Mouse (Mus musculus) intestine, embryonic 15.5 days (tissue): ENCODE measurements around the gene Bnc1. TPM values are rescaled to one million over a fixed set of nuclear protein-coding genes. Genes with fewer than 3 reads are reported as not detected.

Experiments
- ATAC-seq: fragments of 200-750 bp; cut with Nextera tagmentation; 2 replicates; pipeline ENCODE4 v1.8.0; 2017; ENCODE audit warnings: moderate TSS enrichment, moderate library complexity
- H3K27ac ChIP-seq: fragments of 300-500 bp; sonication (generic); 2 replicates; pipeline ENCODE4 v1.5.1; 2015; ENCODE audit warnings: mild to moderate bottlenecking, inconsistent platforms
- H3K27me3 ChIP-seq: fragments of 300-500 bp; sonication (generic); replicated peaks from 2 replicates; pipeline ENCODE4 v1.6.1; 2015; ENCODE audit warnings: inconsistent platforms
- H3K36me3 ChIP-seq: fragments of 300-500 bp; sonication (generic); 2 replicates; pipeline ENCODE4 v1.6.1; 2015; ENCODE audit warnings: inconsistent platforms
- H3K4me1 ChIP-seq: fragments of 300-500 bp; sonication (generic); replicated peaks from 2 replicates; pipeline ENCODE4 v1.6.1; 2015; ENCODE audit warnings: inconsistent platforms
- H3K4me2 ChIP-seq: fragments of 300-500 bp; sonication (generic); replicated peaks from 2 replicates; pipeline ENCODE4 v1.6.1; 2015; ENCODE audit warnings: mild to moderate bottlenecking, inconsistent platforms
- H3K4me3 ChIP-seq: fragments of 300-500 bp; sonication (generic); replicated peaks from 2 replicates; pipeline ENCODE4 v1.5.1; 2015; ENCODE audit warnings: inconsistent platforms
- H3K9ac ChIP-seq: fragments of 300-500 bp; sonication (generic); 2 replicates; pipeline ENCODE4 v1.6.1; 2015; ENCODE audit warnings: inconsistent platforms
- H3K9me3 ChIP-seq: fragments of 300-500 bp; sonication (generic); 2 replicates; pipeline ENCODE4 v1.6.1; 2016; ENCODE audit warnings: inconsistent platforms
- WGBS: fragments of 180-500 bp; shearing (Covaris S2); methylation state at CpG from one replicate; pipeline ENCODE4 v1.1.7; 2015; 5-methylcytosine and 5-hydroxymethylcytosine counted together
- polyA plus RNA-seq: library from polyadenylated mRNA; unstranded; fragments of >200 nt; fragmentation: Nextera tagmentation; extraction: Ambion mirVana; gene quantifications from 2 replicates; pipeline ENCODE4 v1.2.1, GENCODE M21; 2015

The Bnc1 gene
- 2.8 and 3.7 TPM in 2 replicates for polyA plus RNA-seq

DNA sequence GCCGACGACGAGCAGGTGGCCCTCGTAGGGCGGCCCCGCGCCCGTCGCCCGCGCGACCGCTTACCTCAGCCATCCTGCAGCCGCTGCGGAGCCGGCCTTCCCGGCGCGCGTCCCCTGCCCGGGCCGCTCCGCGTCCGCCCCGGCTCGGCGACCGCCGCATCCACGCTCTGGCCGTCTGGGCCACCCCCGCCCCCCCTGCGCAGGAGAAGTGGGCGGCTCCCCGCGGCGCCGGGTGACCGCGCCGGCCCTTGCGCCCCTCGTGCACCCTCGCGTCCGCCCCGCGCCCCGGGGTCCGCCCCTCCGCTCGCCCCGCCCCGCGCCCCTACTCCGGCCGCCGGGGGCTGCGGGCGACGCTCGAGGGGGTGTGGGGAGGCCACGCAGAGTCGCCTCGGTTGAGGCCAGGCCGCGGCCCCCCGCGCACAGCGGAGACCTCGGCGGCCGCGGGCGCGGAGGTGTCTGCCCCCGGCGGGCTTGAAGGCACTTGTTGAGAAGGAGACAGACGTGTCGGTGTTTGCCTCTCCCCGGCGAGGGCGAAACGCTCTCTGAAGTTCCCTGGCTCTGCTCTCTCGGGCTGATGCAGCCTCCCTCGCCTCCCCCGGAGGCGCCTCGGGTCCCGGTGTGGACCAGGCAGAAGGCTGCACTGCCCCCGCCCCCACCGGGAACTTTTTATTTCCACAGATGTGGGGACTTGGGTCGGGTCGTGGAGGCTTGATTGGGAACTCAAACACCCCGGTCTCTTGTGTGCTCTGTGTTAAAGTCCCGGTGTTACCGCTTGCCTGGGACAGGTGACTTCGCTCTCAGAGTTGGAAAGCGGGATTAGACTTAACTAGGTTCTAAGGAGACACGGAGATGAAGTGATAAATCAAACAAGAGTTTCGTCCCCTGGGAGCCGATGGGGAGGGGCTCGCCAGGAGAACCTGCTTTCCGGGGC lies at the start of gene Bnc1:
Gene Bnc1 (minus strand): TSS at position 162 of the 931 bp plus-strand sequence.
- Histone ChIP-seq H3K4me1 (peaks cover 12% of the 10 kb centered on the region), H3K36me3 (no peaks in the 10 kb centered on the region), H3K4me2 (peak within 1 kb of the TSS; percentile 97), H3K27ac (no peak within 1 kb of the TSS), H3K9me3 (no peaks in the 10 kb centered on the region), H3K4me3 (peak within 1 kb of the TSS; percentile 53), H3K9ac (peak within 1 kb of the TSS; percentile 41), H3K27me3 (peaks cover 57% of the 10 kb centered on the region)
- under 1% methylated on average over 95 of the region's 105 CpGs for WGBS
- peak; percentile 73 for ATAC-seq

DNA sequence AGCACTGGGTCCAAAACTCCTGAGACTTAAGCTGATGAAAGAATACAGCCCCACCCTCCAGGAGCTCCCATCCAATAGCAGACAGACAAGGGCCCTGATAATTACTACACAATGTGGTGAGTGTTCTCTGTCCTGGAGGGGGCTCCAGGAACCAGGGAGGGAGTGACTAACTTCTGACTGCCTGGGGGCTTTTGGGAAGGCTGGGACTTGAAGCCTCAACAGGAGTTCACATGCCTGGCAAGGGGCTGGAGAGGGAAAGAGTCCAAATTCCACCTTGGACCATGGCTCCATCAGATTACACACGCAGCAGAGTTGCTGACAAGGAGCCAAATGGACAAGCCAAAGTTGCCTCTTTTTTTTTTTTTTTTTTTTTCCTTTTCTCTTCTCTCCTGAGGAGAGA lies 41.3 kb upstream of the Bnc1 start:
- H3K9ac ChIP-seq, result no peak overlapping the region
- H3K4me2 ChIP-seq, result no peak overlapping the region
- H3K9me3 ChIP-seq, result no peaks in the 10 kb centered on the region
- H3K4me1 ChIP-seq, result no peaks in the 10 kb centered on the region
- ATAC-seq, result no peak
- WGBS, result 58% methylated on average over 1 of the region's 1 CpGs
- no peak overlapping the region for H3K4me3 ChIP-seq
- H3K27ac ChIP-seq, result no peak overlapping the region
- H3K36me3 ChIP-seq, result no peaks in the 10 kb centered on the region
- H3K27me3 ChIP-seq, result no peaks in the 10 kb centered on the region

DNA sequence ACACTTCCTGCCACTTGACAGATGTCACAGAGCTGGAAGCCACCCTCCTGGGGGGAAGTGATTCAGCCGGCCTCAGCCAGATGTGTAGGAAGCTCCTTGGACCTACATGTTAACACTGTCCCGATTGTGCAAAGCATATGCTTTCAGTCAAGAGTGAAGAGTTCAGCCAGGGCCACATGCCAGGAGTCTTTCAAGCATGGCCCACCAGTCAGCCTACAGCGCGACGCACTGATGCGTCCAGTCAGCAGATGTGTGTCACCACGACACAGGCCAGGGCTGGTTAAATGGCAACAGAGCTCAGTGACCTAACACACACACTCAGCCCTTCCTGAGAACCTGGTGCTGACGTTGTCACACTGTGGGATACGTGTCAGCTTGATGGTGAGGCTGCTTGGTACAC lies 37.6 kb upstream of the Bnc1 start:
- 41% methylated on average over 9 of the region's 9 CpGs for WGBS
- no peaks in the 10 kb centered on the region for H3K9me3 ChIP-seq
- no peak overlapping the region for H3K4me2 ChIP-seq
- H3K4me1 ChIP-seq, result no peaks in the 10 kb centered on the region
- no peak for ATAC-seq
- H3K36me3 ChIP-seq, result no peaks in the 10 kb centered on the region
- no peak overlapping the region for H3K27ac ChIP-seq
- H3K27me3 ChIP-seq, result no peaks in the 10 kb centered on the region
- H3K4me3 ChIP-seq, result no peak overlapping the region
- no peak overlapping the region for H3K9ac ChIP-seq

DNA sequence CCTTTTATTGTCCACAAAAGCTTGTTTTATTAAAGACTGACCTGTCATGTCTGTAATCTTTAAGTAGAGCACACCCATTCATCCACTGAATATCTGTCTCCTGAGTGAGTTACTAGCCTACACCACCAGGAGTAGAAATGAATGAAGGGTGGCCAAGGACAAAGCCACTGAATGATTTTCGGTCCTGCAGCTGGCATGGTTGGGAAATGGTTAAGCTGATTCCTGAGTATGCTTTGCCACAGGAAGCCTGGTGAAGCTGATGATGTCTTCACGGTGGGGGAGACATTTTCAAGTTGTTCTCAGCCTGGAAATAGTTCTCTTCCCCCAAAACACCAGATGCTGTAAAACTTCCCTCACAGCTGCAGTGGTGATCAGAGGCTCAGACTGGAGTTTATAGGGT lies 33.7 kb upstream of the Bnc1 start:
- H3K36me3 ChIP-seq, result no peaks in the 10 kb centered on the region
- no peak overlapping the region for H3K27ac ChIP-seq
- no peak overlapping the region for H3K9ac ChIP-seq
- H3K4me2 ChIP-seq, result no peak overlapping the region
- H3K27me3 ChIP-seq, result no peaks in the 10 kb centered on the region
- no peak overlapping the region for H3K4me3 ChIP-seq
- no peaks in the 10 kb centered on the region for H3K9me3 ChIP-seq
- ATAC-seq, result no peak
- H3K4me1 ChIP-seq, result no peaks in the 10 kb centered on the region
- 50% methylated on average over 2 of the region's 2 CpGs for WGBS

DNA sequence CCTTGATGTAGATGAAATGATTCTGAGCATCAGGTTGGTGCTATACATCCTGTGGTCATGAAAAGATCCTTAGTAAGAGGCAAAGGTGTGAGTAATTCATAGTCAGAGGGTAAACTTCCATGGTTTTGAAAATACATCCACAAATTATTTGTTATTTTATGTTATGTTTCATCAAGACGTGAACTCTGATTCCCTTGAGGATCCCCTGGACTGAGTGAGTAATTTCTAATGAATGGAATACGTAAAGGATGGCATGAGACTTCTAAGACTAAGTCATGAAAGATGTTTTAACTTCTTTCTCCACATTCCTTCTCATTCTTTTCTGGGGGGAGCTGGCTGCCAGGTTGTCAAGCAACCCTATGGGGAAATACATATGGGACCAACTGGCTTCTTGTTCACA lies 31.6 kb upstream of the Bnc1 start:
- no peaks in the 10 kb centered on the region for H3K36me3 ChIP-seq
- H3K4me1 ChIP-seq, result no peaks in the 10 kb centered on the region
- H3K9ac ChIP-seq, result no peak overlapping the region
- ATAC-seq, result no peak
- H3K9me3 ChIP-seq, result no peaks in the 10 kb centered on the region
- no peak overlapping the region for H3K27ac ChIP-seq
- 92% methylated on average over 2 of the region's 2 CpGs for WGBS
- no peak overlapping the region for H3K4me2 ChIP-seq
- no peak overlapping the region for H3K4me3 ChIP-seq
- H3K27me3 ChIP-seq, result no peaks in the 10 kb centered on the region

DNA sequence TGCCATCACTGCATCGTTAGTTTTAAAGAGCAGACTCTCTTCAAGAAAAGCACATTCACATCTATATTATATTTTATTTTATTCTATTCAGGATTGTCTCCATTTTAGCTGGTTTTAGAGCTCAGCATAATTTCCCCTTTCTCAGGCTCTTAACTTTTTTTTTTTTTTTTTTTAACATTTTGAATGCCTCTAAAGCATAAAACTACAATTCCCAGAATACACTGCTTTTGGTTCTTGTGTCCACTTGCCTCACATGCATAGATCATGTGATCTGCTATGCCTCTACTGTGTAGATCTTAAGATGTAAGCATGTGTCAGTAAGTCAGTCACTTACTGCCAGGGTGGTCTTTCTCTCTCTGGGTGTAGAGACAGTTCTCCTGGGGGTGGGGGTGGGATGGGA lies 30.3 kb upstream of the Bnc1 start:
- Histone ChIP-seq H3K4me2 (no peak overlapping the region), H3K27ac (no peak overlapping the region), H3K36me3 (no peaks in the 10 kb centered on the region), H3K4me3 (no peak overlapping the region), H3K27me3 (no peaks in the 10 kb centered on the region), H3K4me1 (no peaks in the 10 kb centered on the region), H3K9me3 (no peaks in the 10 kb centered on the region), H3K9ac (no peak overlapping the region)
- no peak for ATAC-seq
- WGBS, result 100% methylated on average over 1 of the region's 1 CpGs

DNA sequence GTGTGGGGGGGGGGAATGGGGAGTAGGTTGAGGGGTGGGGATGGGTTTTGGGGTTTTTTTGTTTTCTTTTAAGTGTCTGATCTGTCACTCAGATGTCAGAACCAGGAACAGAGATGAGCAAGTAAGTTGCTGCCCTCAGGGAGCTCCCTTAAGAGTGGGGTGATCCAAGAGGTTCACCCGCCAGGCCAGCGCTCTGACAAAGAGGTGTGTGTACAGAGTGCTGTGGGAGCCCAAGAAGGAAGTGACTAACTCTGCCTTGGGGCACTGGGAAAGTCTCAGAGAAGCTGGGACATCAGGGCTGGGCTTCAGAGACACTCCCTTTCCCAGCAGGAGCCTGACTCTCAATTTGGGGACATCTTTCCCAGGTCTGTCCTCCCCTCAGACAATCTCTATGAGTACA lies 25.9 kb upstream of the Bnc1 start:
- no peak overlapping the region for H3K27ac ChIP-seq
- no peaks in the 10 kb centered on the region for H3K9me3 ChIP-seq
- peak; percentile 16; the same call in 1 of the 2 replicates for ATAC-seq
- WGBS, result 80% methylated on average over 2 of the region's 2 CpGs
- no peak overlapping the region for H3K4me3 ChIP-seq
- no peak overlapping the region for H3K4me2 ChIP-seq
- no peak overlapping the region for H3K9ac ChIP-seq
- no peaks in the 10 kb centered on the region for H3K36me3 ChIP-seq
- no peaks in the 10 kb centered on the region for H3K27me3 ChIP-seq
- no peaks in the 10 kb centered on the region for H3K4me1 ChIP-seq

DNA sequence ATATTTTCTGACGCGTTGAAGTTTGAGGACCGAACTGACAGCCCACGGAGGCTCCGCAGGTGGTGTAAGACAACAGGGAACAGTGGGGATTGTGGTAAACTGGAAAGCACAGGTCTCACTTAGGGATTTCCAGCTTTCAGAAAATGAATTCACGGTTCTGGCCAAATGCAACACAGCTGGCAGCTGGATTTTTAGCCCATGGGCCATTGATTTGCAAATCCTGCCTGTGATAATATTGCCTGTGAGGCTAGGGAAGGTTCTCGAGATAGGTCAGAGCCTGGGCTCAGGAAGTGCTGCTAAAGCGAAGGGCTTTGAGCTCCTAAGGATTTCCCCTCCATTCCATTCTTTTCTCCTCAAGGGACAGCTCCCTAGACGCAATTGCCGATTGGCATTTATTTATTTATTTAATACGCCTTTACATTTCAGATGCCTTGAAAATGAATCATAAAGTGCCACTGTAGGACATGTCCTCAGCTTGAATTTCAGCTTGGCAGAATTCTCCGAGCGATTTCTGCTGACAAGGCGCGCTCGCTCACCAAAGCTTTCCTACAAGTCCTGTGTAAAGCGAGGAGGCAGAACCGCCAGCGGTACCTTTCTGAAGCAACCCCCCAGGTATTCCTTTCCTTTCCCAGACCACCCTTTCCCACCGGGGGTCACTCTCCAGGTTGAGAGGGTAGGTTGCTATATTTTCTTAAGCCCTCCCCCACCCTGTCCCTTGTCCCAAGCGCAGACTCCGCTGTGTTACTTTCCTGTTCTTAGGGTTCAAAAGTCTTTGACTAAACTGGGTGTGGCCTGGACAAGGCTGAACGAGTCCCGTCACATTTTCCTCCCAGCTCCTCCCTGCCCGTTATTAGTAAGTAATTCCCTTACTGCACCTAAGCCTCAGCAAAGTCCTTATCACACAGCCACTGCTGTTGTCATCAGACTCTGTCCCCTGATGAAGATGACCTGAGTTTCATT lies 24.9 kb upstream of the Bnc1 start:
- Histone ChIP-seq H3K9me3 (no peaks in the 10 kb centered on the region), H3K27ac (no peak overlapping the region), H3K4me3 (peak overlapping the region; percentile 26), H3K4me2 (peak overlapping the region; percentile 58), H3K4me1 (peaks cover 4% of the 10 kb centered on the region), H3K27me3 (no peaks in the 10 kb centered on the region), H3K36me3 (no peaks in the 10 kb centered on the region), H3K9ac (peak overlapping the region; percentile 12; the same call in 1 of the 2 replicates)
- ATAC-seq, result peak; percentile 89
- WGBS, result 22% methylated on average over 25 of the region's 25 CpGs

DNA sequence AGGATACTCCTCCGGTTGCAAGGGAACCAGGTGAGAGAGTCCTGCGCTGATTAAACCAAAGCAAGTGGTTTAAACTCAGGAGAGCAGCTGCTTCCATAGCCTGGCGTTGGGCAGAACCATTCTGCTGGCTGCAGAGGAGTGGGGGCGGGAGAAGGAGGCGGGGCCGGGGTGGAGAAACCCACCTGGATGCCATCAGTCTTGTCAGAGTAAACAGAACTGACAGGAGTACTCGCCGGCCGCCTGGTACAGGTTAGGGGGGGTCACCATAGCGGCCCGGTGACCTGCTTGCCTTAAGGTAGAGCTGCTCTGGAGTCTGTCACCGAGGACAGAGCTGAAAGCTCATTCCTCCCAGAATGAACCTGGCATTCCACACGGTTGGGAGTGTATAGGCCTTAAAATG lies 20.4 kb upstream of the Bnc1 start:
- no peaks in the 10 kb centered on the region for H3K36me3 ChIP-seq
- H3K4me2 ChIP-seq, result peak overlapping the region; percentile 31; the same call in 1 of the 2 replicates
- H3K9me3 ChIP-seq, result no peaks in the 10 kb centered on the region
- WGBS, result 11% methylated on average over 13 of the region's 13 CpGs
- H3K4me1 ChIP-seq, result peaks cover 9% of the 10 kb centered on the region
- no peaks in the 10 kb centered on the region for H3K27me3 ChIP-seq
- ATAC-seq, result peak; percentile 53
- no peak overlapping the region for H3K9ac ChIP-seq
- 0 out of 2 replicates have a peak overlapping the region, but pooled peaks have one; percentile 27 for H3K27ac ChIP-seq
- H3K4me3 ChIP-seq, result no peak overlapping the region

DNA sequence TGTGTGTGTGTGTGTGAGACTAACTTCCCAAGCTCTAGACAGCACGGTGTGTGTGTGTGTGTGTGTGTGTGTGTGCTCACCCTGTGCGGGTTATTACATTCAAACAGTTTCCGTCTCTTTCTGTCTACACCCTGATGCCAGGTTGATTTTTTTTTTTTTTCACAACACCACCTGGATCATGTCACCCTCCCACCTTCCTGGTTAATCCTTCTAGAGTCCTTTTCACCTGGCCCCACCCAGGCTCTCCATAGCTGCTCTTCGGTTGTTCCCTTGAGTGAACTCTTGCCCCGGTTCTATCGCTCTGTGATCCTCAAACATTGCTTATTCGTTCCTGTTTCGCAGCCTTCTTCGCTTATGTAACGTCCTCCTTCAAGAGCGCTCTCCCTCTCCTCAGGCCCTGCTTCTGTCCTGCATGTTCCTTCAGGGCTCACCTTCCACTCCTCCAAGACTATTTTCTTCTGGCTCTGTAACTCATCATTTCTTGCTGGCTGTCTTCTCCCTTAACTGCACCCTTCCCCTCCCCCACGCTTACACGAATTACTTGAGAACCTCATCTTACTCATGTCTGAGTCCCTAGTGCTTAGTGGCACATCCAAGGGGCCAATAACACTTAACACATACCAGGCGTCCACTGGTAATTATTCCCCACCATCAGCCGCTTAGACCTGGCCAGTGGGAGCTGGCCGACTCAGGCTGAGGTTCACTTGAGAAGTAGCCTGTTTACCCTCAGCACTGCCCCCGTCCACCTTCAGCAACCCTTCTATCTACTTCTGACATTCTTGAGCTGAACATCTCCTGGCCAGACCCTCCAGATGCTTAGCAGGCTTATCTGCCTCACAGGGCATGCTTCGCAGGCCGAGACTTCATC lies 19.7 kb upstream of the Bnc1 start:
- H3K9ac ChIP-seq, result no peak overlapping the region
- no peaks in the 10 kb centered on the region for H3K9me3 ChIP-seq
- no peaks in the 10 kb centered on the region for H3K36me3 ChIP-seq
- H3K4me3 ChIP-seq, result no peak overlapping the region
- H3K27me3 ChIP-seq, result no peaks in the 10 kb centered on the region
- peak; percentile 86 for ATAC-seq
- H3K27ac ChIP-seq, result peak overlapping the region; percentile 27; the same call in 1 of the 2 replicates
- WGBS, result 27% methylated on average over 19 of the region's 19 CpGs
- peak overlapping the region; percentile 31 for H3K4me2 ChIP-seq
- H3K4me1 ChIP-seq, result peaks cover 9% of the 10 kb centered on the region

DNA sequence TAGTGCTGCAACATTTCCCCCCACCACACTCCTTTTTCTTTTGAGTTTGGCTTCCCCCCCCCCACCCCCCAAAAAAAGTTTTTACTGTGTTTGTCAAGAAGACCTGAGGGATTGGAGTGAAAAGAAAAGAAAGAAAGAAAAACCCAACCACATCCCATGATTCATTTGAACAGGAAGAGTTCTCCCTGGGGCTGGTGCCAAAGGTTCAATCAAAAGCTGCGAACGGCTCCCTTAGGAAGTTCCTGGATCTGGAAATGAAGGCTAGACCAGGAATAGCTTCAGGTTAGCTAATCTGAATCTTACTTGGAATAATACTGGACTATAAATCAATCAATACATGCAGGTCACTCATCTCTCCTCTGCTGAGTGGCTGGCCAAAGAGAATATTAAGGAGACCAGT lies 15.1 kb upstream of the Bnc1 start:
- Histone ChIP-seq H3K4me2 (no peak overlapping the region), H3K27me3 (no peaks in the 10 kb centered on the region), H3K9me3 (no peaks in the 10 kb centered on the region), H3K4me3 (no peak overlapping the region), H3K27ac (no peak overlapping the region), H3K36me3 (no peaks in the 10 kb centered on the region), H3K9ac (no peak overlapping the region), H3K4me1 (peaks cover 6% of the 10 kb centered on the region)
- ATAC-seq, result no peak
- WGBS, result 68% methylated on average over 2 of the region's 2 CpGs
